In genomic region chr2:53121797-53122196, GRCm38 (mm10) we compare ENCODE assay signal across 7 mouse cellular contexts.
DNase-seq lines count a peak whose midpoint lies in the region; ATAC-seq and TF ChIP-seq lines count a peak whose summit lies in the region.

No protein-coding gene starts in this region.

- TF ChIP-seq CTCF in thymus, adult 2 months (IDR thresholded peaks at IDR 0.05; ENCODE audit: borderline replicate concordance, control insufficient read depth, extremely low read depth, insufficient read depth, low read length, poor library complexity): no peak
- peak; percentile 71 for TF ChIP-seq CTCF in liver, postnatal 0 days (IDR thresholded peaks at IDR 0.05; ENCODE audit: low read depth)

- TF ChIP-seq POLR2A in thymus, adult 2 months (IDR thresholded peaks at IDR 0.05; ENCODE audit: control insufficient read depth, extremely low read depth, insufficient read depth, low read length, poor library complexity): no peak

- DNase-seq in thymus, adult 2 months: peak; percentile 35
- DNase-seq in thymus, adult 18-20 months: no peak
- peak; percentile 59 for DNase-seq in adrenal gland, postnatal 14 days
- DNase-seq in embryo, embryonic 9.5 days (ENCODE audit: extremely low spot score): peak; percentile 21
- DNase-seq in hindlimb bud, embryonic 11.5 days (ENCODE audit: extremely low spot score, low read depth, low spot score): peak; percentile 42
- no peak for DNase-seq in liver, postnatal 0 days
- peak; percentile 52 for DNase-seq in right cerebral cortex, adult 18-20 months

- no peaks in the 10 kb centered on the region for H3K4me1 ChIP-seq in thymus, adult 2 months (replicated peaks; ENCODE audit: control insufficient read depth, insufficient read depth, low read length)
- no peaks in the 10 kb centered on the region for H3K4me1 ChIP-seq in liver, postnatal 0 days (ENCODE audit: insufficient read depth)

- 75% methylated on average over 5 of the region's 5 CpGs for WGBS in thymus, adult 2 months
- WGBS in liver, postnatal 0 days (ENCODE audit: insufficient replicate concordance): 62% methylated on average over 5 of the region's 5 CpGs

- ATAC-seq in liver, postnatal 0 days: no peak

- H3K4me2 ChIP-seq in liver, postnatal 0 days (ENCODE audit: low read depth, low read length): no peak overlapping the region

- H3K36me3 ChIP-seq in thymus, adult 2 months (ENCODE audit: control insufficient read depth, insufficient read depth, low read length): peaks cover 6% of the 10 kb centered on the region; the same call in 1 of the 2 replicates
- 0 out of 2 replicates have a peak, but pooled peaks cover 2% of the 10 kb centered on the region for H3K36me3 ChIP-seq in liver, postnatal 0 days (replicated peaks; ENCODE audit: insufficient read depth, low read length)

- H3K9ac ChIP-seq in liver, postnatal 0 days (replicated peaks): no peak overlapping the region

- no peak overlapping the region for H3K27ac ChIP-seq in thymus, adult 2 months (ENCODE audit: control insufficient read depth, insufficient read depth, low read length)
- H3K27ac ChIP-seq in liver, postnatal 0 days (ENCODE audit: low read depth): no peak overlapping the region

- no peak for TF ChIP-seq EP300 in liver, postnatal 0 days (IDR thresholded peaks at IDR 0.05; ENCODE audit: low read depth)

- H3K4me3 ChIP-seq in thymus, adult 2 months (ENCODE audit: control insufficient read depth, insufficient read depth, low read length): no peak overlapping the region
- H3K4me3 ChIP-seq in liver, postnatal 0 days (ENCODE audit: low read depth, low read length): no peak overlapping the region

- H3K27me3 ChIP-seq in thymus, adult 2 months (ENCODE audit: control insufficient read depth, insufficient read depth, low read length): no peaks in the 10 kb centered on the region
- H3K27me3 ChIP-seq in liver, postnatal 0 days (ENCODE audit: insufficient read depth, low read length): no peaks in the 10 kb centered on the region

- no peaks in the 10 kb centered on the region for H3K9me3 ChIP-seq in liver, postnatal 0 days (ENCODE audit: low read length)

Comparison
In these comparisons a context has a peak if more than half of its experiments do, and no peak if none do; other contexts are left out.
1. DNase-seq: peak in thymus, adult 2 months (single experiment), adrenal gland, postnatal 14 days (single experiment), embryo, embryonic 9.5 days (single experiment), hindlimb bud, embryonic 11.5 days (single experiment) and right cerebral cortex, adult 18-20 months (single experiment); none in thymus, adult 18-20 months (0 of 2) and liver, postnatal 0 days (single experiment).